Mouse (Mus musculus): ENCODE measurements around the gene Arpin.

Gene Arpin

GRCm38 (mm10) chr7:79892576-79893428 lies 42.4 kb downstream of the Arpin start:
- DNase-seq, result no peak

GRCm38 (mm10) chr7:79890436-79891221 lies 44.5 kb downstream of the Arpin start:
- DNase-seq, result peak; percentile 33

- peak; percentile 24 for DNase-seq
Measured at GRCm38 (mm10) chr7:79888603-79889002, 46.6 kb downstream of the Arpin start.

GRCm38 (mm10) chr7:79883613-79884334 lies 51.4 kb downstream of the Arpin start:
- DNase-seq, result no peak

GRCm38 (mm10) chr7:79881901-79882300 lies 53.3 kb downstream of the Arpin start:
- no peak for DNase-seq

- DNase-seq, result peak; percentile 27
Measured at GRCm38 (mm10) chr7:79880998-79881397, 54.2 kb downstream of the Arpin start.

GRCm38 (mm10) chr7:79880033-79880432 lies 55.1 kb downstream of the Arpin start:
- no peak for DNase-seq

- DNase-seq, result no peak
Measured at GRCm38 (mm10) chr7:79878455-79879025, 56.6 kb downstream of the Arpin start.

Measured in lung, postnatal 36 days (tissue).